ENCODE assay signal across 13 mouse cellular contexts in genomic region chr1:154152539-154152938, GRCm38 (mm10). TPM values are rescaled to one million over a fixed set of nuclear protein-coding genes. Genes with fewer than 3 reads are reported as not detected.
DNase-seq lines count a peak whose midpoint lies in the region; ATAC-seq and TF ChIP-seq lines count a peak whose summit lies in the region.
"Had no signal": no experiment of that assay in that cellular context is flagged by ENCODE, and none has a peak within 500 bp of the region (broad histone marks: within the 10 kb centered on the region; RNA-seq: fewer than 3 reads in every experiment).

No protein-coding gene starts in this region.

- no peaks in the 10 kb centered on the region for H3K36me3 ChIP-seq in intestine, postnatal 0 days (ENCODE audit: control insufficient read depth, insufficient read depth)
- H3K36me3 ChIP-seq in intestine, embryonic 16.5 days (ENCODE audit: control insufficient read depth, insufficient read depth, low read length): no peaks in the 10 kb centered on the region
- no peaks in the 10 kb centered on the region for H3K36me3 ChIP-seq in lung, postnatal 0 days (ENCODE audit: insufficient read depth, low read length)
- H3K36me3 ChIP-seq in stomach, postnatal 0 days (ENCODE audit: control insufficient read depth, insufficient read depth, low read length): no peaks in the 10 kb centered on the region
- H3K36me3 ChIP-seq: G1E; heart, embryonic 15.5 days; limb, embryonic 13.5 days had no signal

- H3K9ac ChIP-seq in intestine, postnatal 0 days (ENCODE audit: low read depth, low read length): no peak overlapping the region
- H3K9ac ChIP-seq in intestine, embryonic 16.5 days (ENCODE audit: low read depth, low read length): no peak overlapping the region
- no peak overlapping the region for H3K9ac ChIP-seq in lung, postnatal 0 days (replicated peaks; ENCODE audit: low read depth)
- H3K9ac ChIP-seq in stomach, postnatal 0 days (ENCODE audit: low read length): no peak overlapping the region
- H3K9ac ChIP-seq: heart, embryonic 15.5 days; limb, embryonic 13.5 days had no signal

- H3K4me2 ChIP-seq in intestine, postnatal 0 days (replicated peaks; ENCODE audit: low read depth): no peak overlapping the region
- H3K4me2 ChIP-seq in intestine, embryonic 16.5 days (ENCODE audit: low read depth, low read length): no peak overlapping the region
- no peak overlapping the region for H3K4me2 ChIP-seq in lung, postnatal 0 days (replicated peaks; ENCODE audit: low read depth, low read length)
- H3K4me2 ChIP-seq in stomach, postnatal 0 days (replicated peaks; ENCODE audit: low read depth): no peak overlapping the region
- H3K4me2 ChIP-seq: heart, embryonic 15.5 days; limb, embryonic 13.5 days had no signal

- no peak overlapping the region for H3K4me3 ChIP-seq in intestine, postnatal 0 days (ENCODE audit: low read depth, low read length)
- no peak overlapping the region for H3K4me3 ChIP-seq in intestine, embryonic 16.5 days (ENCODE audit: low read length)
- no peak overlapping the region for H3K4me3 ChIP-seq in lung, postnatal 0 days (ENCODE audit: low read depth, low read length)
- no peak overlapping the region for H3K4me3 ChIP-seq in stomach, postnatal 0 days (ENCODE audit: low read depth, low read length)
- H3K4me3 ChIP-seq: erythroblast, embryonic 14.5 days; heart, embryonic 15.5 days; limb, embryonic 13.5 days; myocyte had no signal

- WGBS in intestine, postnatal 0 days: 81% methylated on average over 1 of the region's 1 CpGs
- 86% methylated on average over 1 of the region's 1 CpGs for WGBS in intestine, embryonic 16.5 days
- WGBS in lung, postnatal 0 days: 71% methylated on average over 1 of the region's 1 CpGs
- 75% methylated on average over 1 of the region's 1 CpGs for WGBS in stomach, postnatal 0 days

- DNase-seq in embryo, embryonic 10 days (ENCODE audit: low spot score): peak; percentile 29
- no peak for DNase-seq in embryo, embryonic 9.5 days (ENCODE audit: extremely low spot score)
- peak; percentile 49 for DNase-seq in lung, postnatal 0 days (ENCODE audit: low spot score)
- DNase-seq in lung, adult 18-20 months: no peak
- no peak for DNase-seq in stomach, postnatal 0 days (ENCODE audit: low spot score)
- DNase-seq in thymus, adult 18-20 months: no peak

- H3K27me3 ChIP-seq in intestine, postnatal 0 days (replicated peaks; ENCODE audit: control insufficient read depth, insufficient read depth, low read length): no peaks in the 10 kb centered on the region
- no peaks in the 10 kb centered on the region for H3K27me3 ChIP-seq in intestine, embryonic 16.5 days (replicated peaks; ENCODE audit: control insufficient read depth, insufficient read depth, low read length)
- H3K27me3 ChIP-seq in lung, postnatal 0 days (replicated peaks; ENCODE audit: insufficient read depth, low read length): no peaks in the 10 kb centered on the region
- no peaks in the 10 kb centered on the region for H3K27me3 ChIP-seq in stomach, postnatal 0 days (ENCODE audit: control insufficient read depth, insufficient read depth, low read length)
- H3K27me3 ChIP-seq: heart, embryonic 15.5 days; limb, embryonic 13.5 days had no signal

- no peak for ATAC-seq in intestine, postnatal 0 days
- no peak for ATAC-seq in intestine, embryonic 16.5 days
- ATAC-seq in lung, postnatal 0 days: no peak
- no peak for ATAC-seq in stomach, postnatal 0 days (ENCODE audit: low FRiP score, low TSS enrichment)

- TF ChIP-seq CTCF in intestine, postnatal 0 days (IDR thresholded peaks at IDR 0.05; ENCODE audit: low read depth): peak; percentile 71
- TF ChIP-seq CTCF in lung, postnatal 0 days (IDR thresholded peaks at IDR 0.05): peak; percentile 64
- TF ChIP-seq CTCF in stomach, postnatal 0 days (IDR thresholded peaks at IDR 0.05; ENCODE audit: low read depth): peak; percentile 70

- peaks cover 11% of the 10 kb centered on the region; the same call in 1 of the 2 replicates for H3K4me1 ChIP-seq in intestine, postnatal 0 days (replicated peaks; ENCODE audit: control insufficient read depth, insufficient read depth, low read length)
- peaks cover 18% of the 10 kb centered on the region for H3K4me1 ChIP-seq in intestine, embryonic 16.5 days (ENCODE audit: control insufficient read depth, insufficient read depth, low read length)
- H3K4me1 ChIP-seq in lung, postnatal 0 days (ENCODE audit: insufficient read depth, low read depth, low read length): no peaks in the 10 kb centered on the region; the same call in 1 of the 2 replicates
- H3K4me1 ChIP-seq in stomach, postnatal 0 days (replicated peaks; ENCODE audit: control insufficient read depth, insufficient read depth): peaks cover 9% of the 10 kb centered on the region

- H3K9me3 ChIP-seq in intestine, postnatal 0 days (ENCODE audit: control insufficient read depth): no peaks in the 10 kb centered on the region
- H3K9me3 ChIP-seq in intestine, embryonic 16.5 days (ENCODE audit: control insufficient read depth, low read length): no peaks in the 10 kb centered on the region
- no peaks in the 10 kb centered on the region for H3K9me3 ChIP-seq in lung, postnatal 0 days (ENCODE audit: low read length)
- no peaks in the 10 kb centered on the region for H3K9me3 ChIP-seq in stomach, postnatal 0 days (ENCODE audit: control insufficient read depth, low read length)
- H3K9me3 ChIP-seq: heart, embryonic 15.5 days; limb, embryonic 13.5 days had no signal

- no peak for TF ChIP-seq EP300 in lung, postnatal 0 days (IDR thresholded peaks at IDR 0.05)
- no peak for TF ChIP-seq EP300 in stomach, postnatal 0 days (optimal IDR thresholded peaks at IDR 0.05)

- no peak overlapping the region for H3K27ac ChIP-seq in intestine, postnatal 0 days (ENCODE audit: low read depth, low read length)
- H3K27ac ChIP-seq in intestine, embryonic 16.5 days (ENCODE audit: low read length): no peak overlapping the region
- no peak overlapping the region for H3K27ac ChIP-seq in lung, postnatal 0 days (ENCODE audit: low read length)
- no peak overlapping the region for H3K27ac ChIP-seq in stomach, postnatal 0 days (replicated peaks)
- H3K27ac ChIP-seq: heart, embryonic 15.5 days; limb, embryonic 13.5 days had no signal

RNA-seq across cellular contexts. Expression of gene Zfp648, which starts 48.4 kb away (rescaled TPM):
- not detected in 2 replicates for polyA plus RNA-seq in intestine, postnatal 0 days (2015; fragmentation: Nextera tagmentation; extraction: Ambion mirVana)
- not detected in 2 replicates for polyA plus RNA-seq in intestine, embryonic 16.5 days (2015; fragmentation: Nextera tagmentation; extraction: Ambion mirVana)
- not detected in 2 replicates for polyA plus RNA-seq in lung, postnatal 0 days (2015; fragmentation: Nextera tagmentation; extraction: Ambion mirVana)
- 0.05 and 0.06 TPM in 2 replicates for polyA plus RNA-seq in stomach, postnatal 0 days (2015; fragmentation: Nextera tagmentation; extraction: Ambion mirVana)
- polyA plus RNA-seq: erythroblast, embryonic 14.5 days; G1E; myocyte had no signal

Comparison
In these comparisons a context has a peak if more than half of its experiments do, and no peak if none do; other contexts are left out.
1. DNase-seq: peak in embryo, embryonic 10 days (single experiment) and lung, postnatal 0 days (single experiment); none in embryo, embryonic 9.5 days (single experiment), lung, adult 18-20 months (0 of 2), stomach, postnatal 0 days (single experiment) and thymus, adult 18-20 months (0 of 2).
2. Peak in every context shown above with its lines, with median percentiles within 50 percentile points of each other: CTCF ChIP-seq.